Mouse (Mus musculus): Measurements from ENCODE around the gene Atp2a2. TPM values are rescaled to one million over a fixed set of nuclear protein-coding genes. Genes with fewer than 3 reads are reported as not detected.

Gene Atp2a2
- polyA plus RNA-seq, 2 experiments: 39.7 to 96.7 TPM

- Histone ChIP-seq H3K36me3 (ENCODE audit: control insufficient read depth, insufficient read depth, low read length) (peaks cover 71% of the 10 kb centered on the region), H3K9ac (ENCODE audit: low read depth, low read length, severe bottlenecking) (no peak overlapping the region)
These were observed 56.9 kb downstream of the Atp2a2 start for GRCm38 (mm10) chr5:122445051-122445610.

DNA sequence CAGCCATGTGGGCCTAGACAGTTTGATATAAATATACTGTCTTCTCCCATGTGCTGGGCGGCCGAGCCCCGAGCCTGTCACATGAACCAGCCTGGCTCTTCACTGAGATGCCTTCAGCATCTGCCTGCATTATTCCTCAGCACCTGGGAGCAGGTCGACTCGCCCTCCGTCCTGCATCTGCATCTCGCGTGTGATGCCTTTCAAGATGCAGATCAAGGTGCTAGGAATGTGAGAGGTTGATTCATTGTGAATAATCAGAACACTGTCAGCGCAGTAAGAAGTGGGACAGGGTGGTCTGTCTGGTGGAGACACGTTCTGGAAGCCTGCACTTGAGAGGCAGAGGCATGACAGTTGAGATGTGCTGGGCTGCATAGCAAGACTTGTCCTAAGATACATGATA lies 57.5 kb downstream of the Atp2a2 start:
- H3K4me3 ChIP-seq (replicated peaks; ENCODE audit: low read length): no peak overlapping the region
- H3K9ac ChIP-seq (ENCODE audit: low read depth, low read length, severe bottlenecking): no peak overlapping the region
- ATAC-seq (ENCODE audit: low FRiP score, low read depth): no peak
- TF ChIP-seq POLR2A (IDR thresholded peaks at IDR 0.05; ENCODE audit: borderline replicate concordance, extremely low read depth, insufficient read depth, insufficient read length): no peak
- H3K27me3 ChIP-seq (ENCODE audit: control insufficient read depth, insufficient read depth, low read length): no peaks in the 10 kb centered on the region
- no peaks in the 10 kb centered on the region for H3K9me3 ChIP-seq (ENCODE audit: control insufficient read depth, low read length)
- H3K27ac ChIP-seq (replicated peaks; ENCODE audit: low read depth, low read length): no peak overlapping the region
- H3K4me2 ChIP-seq (replicated peaks; ENCODE audit: low read depth, low read length, severe bottlenecking): no peak overlapping the region
- DNase-seq (ENCODE audit: low spot score): no peak
- no peaks in the 10 kb centered on the region for H3K4me1 ChIP-seq (ENCODE audit: control insufficient read depth, insufficient read depth, low read length)
- H3K36me3 ChIP-seq (ENCODE audit: control insufficient read depth, insufficient read depth, low read length): peaks cover 77% of the 10 kb centered on the region
- 96% methylated on average over 10 of the region's 10 CpGs for WGBS

More at GRCm38 (mm10) chr5:122445051-122445610, 56.9 kb downstream of the Atp2a2 start:
- no peak for TF ChIP-seq POLR2A (IDR thresholded peaks at IDR 0.05; ENCODE audit: borderline replicate concordance, extremely low read depth, insufficient read depth, insufficient read length)
- no peaks in the 10 kb centered on the region for H3K9me3 ChIP-seq (ENCODE audit: control insufficient read depth, low read length)
- H3K4me3 ChIP-seq (replicated peaks; ENCODE audit: low read length): no peak overlapping the region
- H3K4me1 ChIP-seq (ENCODE audit: control insufficient read depth, insufficient read depth, low read length): no peaks in the 10 kb centered on the region
- WGBS: 91% methylated on average over 11 of the region's 11 CpGs
- H3K27ac ChIP-seq (replicated peaks; ENCODE audit: low read depth, low read length): no peak overlapping the region
- no peak for DNase-seq (ENCODE audit: low spot score)
- H3K27me3 ChIP-seq (ENCODE audit: control insufficient read depth, insufficient read depth, low read length): no peaks in the 10 kb centered on the region
- no peak for ATAC-seq (ENCODE audit: low FRiP score, low read depth)
- no peak overlapping the region for H3K4me2 ChIP-seq (replicated peaks; ENCODE audit: low read depth, low read length, severe bottlenecking)

DNA sequence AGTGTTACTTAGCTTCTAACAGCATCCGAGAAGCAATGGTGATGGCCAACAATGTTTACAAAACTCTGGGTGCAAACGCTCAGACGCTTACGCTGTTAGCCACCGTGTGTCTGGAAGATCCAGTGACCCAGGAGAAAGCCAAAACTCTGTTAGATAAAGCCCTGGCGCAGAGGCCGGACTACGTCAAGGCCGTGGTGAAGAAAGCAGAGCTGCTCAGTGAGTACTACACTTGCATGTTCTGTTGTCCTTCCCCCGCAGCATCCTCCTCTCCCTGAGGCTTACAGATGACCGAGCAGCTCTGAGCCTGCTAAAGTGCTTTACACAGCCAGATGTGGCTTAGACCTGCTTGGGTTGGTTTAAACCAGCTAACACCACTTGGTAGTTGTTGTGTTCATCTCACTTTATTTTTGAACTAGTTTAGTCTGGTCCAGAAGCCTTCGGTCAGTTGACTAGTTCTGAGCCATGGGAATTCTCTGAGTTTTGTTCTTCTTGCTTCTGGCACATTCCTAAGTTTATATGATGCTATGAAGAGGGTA lies 61.9 kb downstream of the Atp2a2 start:
- Histone ChIP-seq H3K9ac (ENCODE audit: low read depth, low read length, severe bottlenecking) (no peak overlapping the region), H3K36me3 (ENCODE audit: control insufficient read depth, insufficient read depth, low read length) (peaks cover 99% of the 10 kb centered on the region), H3K4me1 (ENCODE audit: control insufficient read depth, insufficient read depth, low read length) (no peaks in the 10 kb centered on the region), H3K4me2 (replicated peaks; ENCODE audit: low read depth, low read length, severe bottlenecking) (no peak overlapping the region), H3K27ac (replicated peaks; ENCODE audit: low read depth, low read length) (no peak overlapping the region), H3K9me3 (ENCODE audit: control insufficient read depth, low read length) (no peaks in the 10 kb centered on the region), H3K27me3 (ENCODE audit: control insufficient read depth, insufficient read depth, low read length) (no peaks in the 10 kb centered on the region), H3K4me3 (replicated peaks; ENCODE audit: low read length) (no peak overlapping the region)
- WGBS: 97% methylated on average over 12 of the region's 12 CpGs
- DNase-seq (ENCODE audit: low spot score) (no peak), ATAC-seq (ENCODE audit: low FRiP score, low read depth) (no peak)
- TF ChIP-seq POLR2A (IDR thresholded peaks at IDR 0.05; ENCODE audit: borderline replicate concordance, extremely low read depth, insufficient read depth, insufficient read length): no peak

- Histone ChIP-seq H3K4me2 (replicated peaks; ENCODE audit: low read depth, low read length, severe bottlenecking) (no peak overlapping the region), H3K36me3 (ENCODE audit: control insufficient read depth, insufficient read depth, low read length) (peaks cover 99% of the 10 kb centered on the region), H3K9ac (ENCODE audit: low read depth, low read length, severe bottlenecking) (no peak overlapping the region), H3K27me3 (ENCODE audit: control insufficient read depth, insufficient read depth, low read length) (no peaks in the 10 kb centered on the region), H3K4me1 (ENCODE audit: control insufficient read depth, insufficient read depth, low read length) (no peaks in the 10 kb centered on the region), H3K27ac (replicated peaks; ENCODE audit: low read depth, low read length) (peak overlapping the region; percentile 3; the same call in 1 of the 2 replicates), H3K9me3 (ENCODE audit: control insufficient read depth, low read length) (no peaks in the 10 kb centered on the region), H3K4me3 (replicated peaks; ENCODE audit: low read length) (no peak overlapping the region)
- ATAC-seq (ENCODE audit: low FRiP score, low read depth) (peak; percentile 67), DNase-seq (ENCODE audit: low spot score) (peak; percentile 26)
- WGBS: 86% methylated on average over 19 of the region's 19 CpGs
- no peak for TF ChIP-seq POLR2A (IDR thresholded peaks at IDR 0.05; ENCODE audit: borderline replicate concordance, extremely low read depth, insufficient read depth, insufficient read length)
These were observed 62.5 kb downstream of the Atp2a2 start for GRCm38 (mm10) chr5:122439400-122440094.

DNA sequence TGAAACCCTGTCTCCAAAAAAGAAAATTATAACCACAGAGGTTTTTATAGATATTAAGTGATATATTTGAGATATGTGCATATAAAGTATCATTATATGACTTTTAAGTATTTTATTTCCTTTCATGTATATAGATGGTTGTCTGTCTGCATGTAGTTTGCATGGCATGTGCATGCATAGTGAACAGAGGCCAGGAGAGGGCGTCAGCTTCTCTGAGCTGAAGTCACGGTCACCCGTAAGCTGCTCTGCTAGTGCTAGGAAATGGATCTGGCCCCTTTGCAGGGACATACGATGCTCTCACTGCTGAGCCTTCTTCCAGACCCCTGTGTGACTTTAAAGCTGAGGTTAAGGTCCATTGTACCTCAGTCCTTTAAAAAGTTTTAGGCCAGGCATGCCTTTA lies 67.5 kb downstream of the Atp2a2 start:
- peaks cover 98% of the 10 kb centered on the region for H3K36me3 ChIP-seq (ENCODE audit: control insufficient read depth, insufficient read depth, low read length)
- no peak for DNase-seq (ENCODE audit: low spot score)
- H3K4me3 ChIP-seq (replicated peaks; ENCODE audit: low read length): no peak overlapping the region
- no peak overlapping the region for H3K4me2 ChIP-seq (replicated peaks; ENCODE audit: low read depth, low read length, severe bottlenecking)
- H3K27me3 ChIP-seq (ENCODE audit: control insufficient read depth, insufficient read depth, low read length): no peaks in the 10 kb centered on the region
- no peaks in the 10 kb centered on the region for H3K4me1 ChIP-seq (ENCODE audit: control insufficient read depth, insufficient read depth, low read length)
- H3K27ac ChIP-seq (replicated peaks; ENCODE audit: low read depth, low read length): no peak overlapping the region
- no peak overlapping the region for H3K9ac ChIP-seq (ENCODE audit: low read depth, low read length, severe bottlenecking)
- 80% methylated on average over 4 of the region's 4 CpGs for WGBS
- TF ChIP-seq POLR2A (IDR thresholded peaks at IDR 0.05; ENCODE audit: borderline replicate concordance, extremely low read depth, insufficient read depth, insufficient read length): no peak
- ATAC-seq (ENCODE audit: low FRiP score, low read depth): no peak
- no peaks in the 10 kb centered on the region for H3K9me3 ChIP-seq (ENCODE audit: control insufficient read depth, low read length)

Measured in limb, embryonic 14.5 days (tissue).